Mouse (Mus musculus) spleen, adult 2 months (tissue): ENCODE results near the gene Gabbr2.

Experiments
- CTCF ChIP-seq: fragments of 200-500 bp; IDR thresholded peaks from 2 replicates; pipeline ENCODE4 v1.5.1; 2011; ENCODE audit warnings: mild to moderate bottlenecking, inconsistent platforms; ENCODE audit not compliant: insufficient read depth, insufficient read length, insufficient replicate concordance; ENCODE audit errors: extremely low read depth
- POLR2A ChIP-seq: fragments of 200-500 bp; IDR thresholded peaks from 2 replicates; pipeline ENCODE4 v1.6.1; 2011; ENCODE audit warnings: low read depth, low read length, inconsistent platforms

- TF ChIP-seq POLR2A (no peak), CTCF (no peak)
These were observed 282.2 kb downstream of the Gabbr2 start for GRCm38 (mm10) chr4:46709492-46709891.
